Mouse (Mus musculus): Measurements from ENCODE around the gene Pard3b.

- TF ChIP-seq CTCF (IDR thresholded peaks at IDR 0.05; ENCODE audit: extremely low read depth, insufficient read depth, insufficient read length, insufficient replicate concordance) = no peak
- TF ChIP-seq POLR2A (IDR thresholded peaks at IDR 0.05; ENCODE audit: low read depth, low read length) = no peak
Measured at GRCm38 (mm10) chr1:62580314-62580935, 941.8 kb downstream of the Pard3b start.

Measured in spleen, adult 2 months (tissue).